Mouse (Mus musculus): Measurements from ENCODE around the gene Btg4. TPM values are rescaled to one million over a fixed set of nuclear protein-coding genes. Genes with fewer than 3 reads are reported as not detected.
A peak's percentile ranks its signal among the peaks of the same experiment; 100 is the strongest.

Gene Btg4
- polyA plus RNA-seq, 1 experiment: not detected

DNA sequence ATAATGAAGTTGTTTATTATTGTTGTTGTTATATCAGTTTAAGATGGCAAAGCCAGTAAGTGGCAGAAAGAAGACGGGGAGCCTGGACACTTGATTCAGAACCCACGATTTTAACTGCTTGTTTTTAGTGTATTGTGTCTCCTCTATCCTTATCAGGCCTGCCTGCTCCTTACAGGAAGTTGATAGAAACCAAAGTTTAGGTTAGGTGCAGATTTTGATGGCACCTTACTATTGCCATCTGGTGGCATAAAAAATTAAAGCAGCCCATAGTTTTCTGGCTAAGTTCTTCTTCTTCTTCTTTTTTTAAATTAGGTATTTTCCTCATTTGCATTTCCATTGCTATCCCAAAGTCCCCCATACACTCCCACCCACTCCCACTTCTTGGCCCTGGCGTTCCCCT, 8.5 kb upstream of the Btg4 start:
- peak; percentile 24 for DNase-seq
- WGBS: 33% methylated on average over 3 of the region's 3 CpGs
- no peak for TF ChIP-seq POLR2A (IDR thresholded peaks at IDR 0.05; ENCODE audit: control insufficient read depth, extremely low read depth, insufficient read depth, low read length, poor library complexity)
- no peak for TF ChIP-seq CTCF (IDR thresholded peaks at IDR 0.05; ENCODE audit: borderline replicate concordance, control insufficient read depth, extremely low read depth, insufficient read depth, low read length, poor library complexity)

DNA sequence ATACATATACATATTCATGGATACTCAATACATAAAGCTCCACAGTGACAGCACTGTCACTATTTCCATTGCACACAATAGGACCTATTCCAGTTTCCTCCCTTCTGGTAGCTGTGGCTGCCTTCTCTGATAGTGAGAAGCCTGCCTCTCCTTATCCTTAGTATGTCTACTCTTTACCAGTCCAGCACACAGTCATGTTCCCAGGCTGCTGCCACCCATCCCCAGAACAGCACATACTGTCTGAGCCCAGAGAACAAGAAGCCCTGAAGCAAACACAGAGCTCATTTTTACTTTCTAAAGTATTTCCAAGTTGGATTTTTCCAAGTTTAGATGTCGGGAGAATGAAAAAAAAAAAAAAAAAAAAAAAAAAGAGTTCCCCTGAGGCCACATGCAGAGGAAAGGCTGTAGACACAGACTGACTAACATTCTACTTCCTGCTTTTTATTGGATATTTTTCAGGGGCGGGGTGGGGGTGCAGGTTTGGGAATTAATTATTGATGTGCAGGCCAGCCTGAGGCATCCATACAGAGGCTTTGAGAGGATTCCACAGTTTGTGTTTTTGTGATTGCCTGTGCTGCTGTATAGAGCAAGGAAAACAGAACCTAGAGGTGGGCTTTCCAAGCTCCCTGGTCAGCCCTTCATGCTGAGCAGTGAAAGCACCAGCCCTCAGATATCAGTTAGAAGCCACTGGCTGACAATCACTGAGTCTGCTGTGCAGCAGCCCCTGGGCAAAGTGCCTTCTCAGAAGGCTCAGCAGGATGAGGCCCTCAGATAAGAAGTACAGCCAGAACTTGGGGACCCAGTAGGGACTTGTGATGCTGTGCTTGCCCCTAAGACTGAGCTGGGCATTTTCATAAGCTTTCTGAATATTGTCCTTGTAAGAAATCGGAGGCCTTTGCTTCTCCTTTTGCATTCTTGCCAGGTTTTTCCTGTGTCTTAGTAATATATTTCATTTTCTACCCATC, 4.1 kb upstream of the Btg4 start:
- H3K27ac ChIP-seq (ENCODE audit: control insufficient read depth, insufficient read depth, low read length): no peak overlapping the region
- WGBS: 84% methylated on average over 3 of the region's 3 CpGs
- H3K4me3 ChIP-seq (ENCODE audit: control insufficient read depth, insufficient read depth, low read length): no peak overlapping the region
- no peaks in the 10 kb centered on the region for H3K36me3 ChIP-seq (ENCODE audit: control insufficient read depth, insufficient read depth, low read length)
- TF ChIP-seq CTCF (IDR thresholded peaks at IDR 0.05; ENCODE audit: borderline replicate concordance, control insufficient read depth, extremely low read depth, insufficient read depth, low read length, poor library complexity) (no peak), POLR2A (IDR thresholded peaks at IDR 0.05; ENCODE audit: control insufficient read depth, extremely low read depth, insufficient read depth, low read length, poor library complexity) (no peak)
- H3K4me1 ChIP-seq (replicated peaks; ENCODE audit: control insufficient read depth, insufficient read depth, low read length): no peaks in the 10 kb centered on the region
- DNase-seq: no peak
- no peaks in the 10 kb centered on the region for H3K27me3 ChIP-seq (ENCODE audit: control insufficient read depth, insufficient read depth, low read length)

More for the DNA sequence above, 8.5 kb upstream of the Btg4 start:
- Histone ChIP-seq H3K4me3 (ENCODE audit: control insufficient read depth, insufficient read depth, low read length) (no peak overlapping the region), H3K27me3 (ENCODE audit: control insufficient read depth, insufficient read depth, low read length) (no peaks in the 10 kb centered on the region), H3K27ac (ENCODE audit: control insufficient read depth, insufficient read depth, low read length) (no peak overlapping the region), H3K36me3 (ENCODE audit: control insufficient read depth, insufficient read depth, low read length) (no peaks in the 10 kb centered on the region), H3K4me1 (replicated peaks; ENCODE audit: control insufficient read depth, insufficient read depth, low read length) (no peaks in the 10 kb centered on the region)

DNA sequence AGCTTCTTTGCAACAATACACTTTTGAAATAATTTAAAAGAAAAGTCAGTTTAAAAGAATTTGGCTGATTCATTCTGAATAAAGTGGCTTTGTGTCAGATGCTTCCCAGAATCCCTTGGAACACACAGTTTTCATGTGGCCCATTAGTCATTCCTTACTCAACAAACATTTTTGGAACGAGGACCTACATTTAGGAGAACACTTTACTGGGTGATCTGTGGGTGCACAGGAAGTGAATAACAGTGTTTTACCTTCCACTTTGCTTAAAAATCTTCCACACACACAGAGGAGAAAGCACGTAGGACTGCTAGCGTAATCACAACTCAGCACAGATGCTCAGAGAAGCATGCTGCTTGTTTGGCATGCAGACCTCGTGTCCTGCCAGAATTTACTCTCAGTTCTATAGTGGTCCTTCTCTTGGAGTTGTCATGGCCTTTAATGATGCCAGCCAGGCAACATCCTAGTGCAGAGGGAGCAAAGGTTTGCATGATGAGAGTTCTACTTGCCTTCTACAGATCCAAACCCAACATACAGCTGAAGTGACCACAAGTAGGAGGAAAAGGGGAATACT, 1.7 kb upstream of the Btg4 start:
- no peak for DNase-seq
- Histone ChIP-seq H3K27ac (ENCODE audit: control insufficient read depth, insufficient read depth, low read length) (no peak overlapping the region), H3K27me3 (ENCODE audit: control insufficient read depth, insufficient read depth, low read length) (no peaks in the 10 kb centered on the region), H3K4me3 (ENCODE audit: control insufficient read depth, insufficient read depth, low read length) (no peak overlapping the region), H3K36me3 (ENCODE audit: control insufficient read depth, insufficient read depth, low read length) (no peaks in the 10 kb centered on the region), H3K4me1 (replicated peaks; ENCODE audit: control insufficient read depth, insufficient read depth, low read length) (no peaks in the 10 kb centered on the region)
- WGBS: 86% methylated on average over 4 of the region's 4 CpGs
- TF ChIP-seq CTCF (IDR thresholded peaks at IDR 0.05; ENCODE audit: borderline replicate concordance, control insufficient read depth, extremely low read depth, insufficient read depth, low read length, poor library complexity) (no peak), POLR2A (IDR thresholded peaks at IDR 0.05; ENCODE audit: control insufficient read depth, extremely low read depth, insufficient read depth, low read length, poor library complexity) (no peak)

DNA sequence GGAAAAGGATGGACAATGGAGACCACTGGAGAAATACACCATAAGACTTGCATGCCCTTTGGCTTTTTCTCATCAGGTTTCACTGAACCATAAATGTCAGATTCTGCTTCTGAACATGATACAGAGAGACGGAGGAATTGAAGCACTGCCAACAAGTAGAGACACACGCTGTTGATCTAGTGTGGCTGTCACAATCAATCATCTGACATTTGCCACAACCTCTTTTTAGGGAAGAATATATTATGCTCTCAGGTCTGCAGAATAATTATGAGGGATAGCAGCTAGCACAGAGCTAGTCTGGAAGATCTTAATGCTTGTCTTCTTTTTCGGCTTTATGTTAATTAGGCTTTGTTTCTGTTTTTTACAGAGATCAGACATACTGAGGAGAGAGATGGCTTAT, 7.5 kb downstream of the Btg4 start:
- 70% methylated on average over 3 of the region's 3 CpGs for WGBS
- Histone ChIP-seq H3K27ac (ENCODE audit: control insufficient read depth, insufficient read depth, low read length) (no peak overlapping the region), H3K36me3 (ENCODE audit: control insufficient read depth, insufficient read depth, low read length) (no peaks in the 10 kb centered on the region), H3K4me3 (ENCODE audit: control insufficient read depth, insufficient read depth, low read length) (no peak overlapping the region), H3K4me1 (replicated peaks; ENCODE audit: control insufficient read depth, insufficient read depth, low read length) (no peaks in the 10 kb centered on the region), H3K27me3 (ENCODE audit: control insufficient read depth, insufficient read depth, low read length) (no peaks in the 10 kb centered on the region)
- no peak for TF ChIP-seq CTCF (IDR thresholded peaks at IDR 0.05; ENCODE audit: borderline replicate concordance, control insufficient read depth, extremely low read depth, insufficient read depth, low read length, poor library complexity)
- TF ChIP-seq POLR2A (IDR thresholded peaks at IDR 0.05; ENCODE audit: control insufficient read depth, extremely low read depth, insufficient read depth, low read length, poor library complexity): no peak
- DNase-seq: no peak

GRCm38 (mm10) chr9:51070801-51071200, 10.1 kb downstream of the Btg4 start:
- Histone ChIP-seq H3K27ac (ENCODE audit: control insufficient read depth, insufficient read depth, low read length) (no peak overlapping the region), H3K4me1 (replicated peaks; ENCODE audit: control insufficient read depth, insufficient read depth, low read length) (no peaks in the 10 kb centered on the region), H3K36me3 (ENCODE audit: control insufficient read depth, insufficient read depth, low read length) (no peaks in the 10 kb centered on the region), H3K27me3 (ENCODE audit: control insufficient read depth, insufficient read depth, low read length) (no peaks in the 10 kb centered on the region), H3K4me3 (ENCODE audit: control insufficient read depth, insufficient read depth, low read length) (no peak overlapping the region)
- WGBS: 96% methylated on average over 4 of the region's 4 CpGs
- no peak for TF ChIP-seq POLR2A (IDR thresholded peaks at IDR 0.05; ENCODE audit: control insufficient read depth, extremely low read depth, insufficient read depth, low read length, poor library complexity)
- no peak for TF ChIP-seq CTCF (IDR thresholded peaks at IDR 0.05; ENCODE audit: borderline replicate concordance, control insufficient read depth, extremely low read depth, insufficient read depth, low read length, poor library complexity)
- DNase-seq: no peak

DNA sequence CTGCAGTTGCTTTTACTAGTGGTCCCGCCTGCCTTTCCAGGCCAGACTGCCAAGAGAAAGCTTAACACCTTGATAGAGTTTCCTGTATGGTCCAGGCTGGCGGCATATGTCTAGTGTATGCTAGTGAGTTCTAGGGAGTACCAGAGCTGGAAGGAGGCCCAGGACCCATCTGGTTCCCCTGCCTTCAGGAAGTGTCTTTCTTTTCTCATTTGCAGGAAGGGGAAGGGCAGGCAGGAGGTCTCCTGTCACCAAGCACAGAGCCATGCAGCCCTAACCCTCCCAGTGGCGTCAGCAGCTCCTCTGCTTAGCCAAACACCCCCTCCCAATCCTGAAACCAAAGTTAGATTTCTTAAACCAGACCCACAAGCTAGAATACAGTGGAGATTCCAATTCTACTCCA, 15.1 kb downstream of the Btg4 start:
- H3K36me3 ChIP-seq (ENCODE audit: control insufficient read depth, insufficient read depth, low read length): no peaks in the 10 kb centered on the region
- no peak for TF ChIP-seq POLR2A (IDR thresholded peaks at IDR 0.05; ENCODE audit: control insufficient read depth, extremely low read depth, insufficient read depth, low read length, poor library complexity)
- no peak for TF ChIP-seq CTCF (IDR thresholded peaks at IDR 0.05; ENCODE audit: borderline replicate concordance, control insufficient read depth, extremely low read depth, insufficient read depth, low read length, poor library complexity)
- H3K4me1 ChIP-seq (replicated peaks; ENCODE audit: control insufficient read depth, insufficient read depth, low read length): peaks cover 10% of the 10 kb centered on the region
- DNase-seq: peak; percentile 3
- H3K27me3 ChIP-seq (ENCODE audit: control insufficient read depth, insufficient read depth, low read length): no peaks in the 10 kb centered on the region
- no peak overlapping the region for H3K4me3 ChIP-seq (ENCODE audit: control insufficient read depth, insufficient read depth, low read length)
- 38% methylated on average over 3 of the region's 3 CpGs for WGBS
- no peak overlapping the region for H3K27ac ChIP-seq (ENCODE audit: control insufficient read depth, insufficient read depth, low read length)

All from thymus, adult 2 months (tissue).